Mouse (Mus musculus) ES-E14 (cell line): ENCODE results near the gene Adgrg1. TPM values are rescaled to one million over a fixed set of nuclear protein-coding genes. Genes with fewer than 3 reads are reported as not detected.

ENCODE experiments used
- DNase-seq: peaks from one replicate; pipeline ENCODE4 v3.0.0-alpha.2; 2013; ENCODE audit warnings: low read depth, low spot score
- H3K27ac ChIP-seq: 2 replicates; pipeline ENCODE4 v1.5.1; 2012; ENCODE audit warnings: low read depth, mild to moderate bottlenecking, low read length, moderate library complexity, mixed read lengths; ENCODE audit not compliant: poor library complexity, insufficient read depth, severe bottlenecking
- H3K36me3 ChIP-seq: 2 replicates; pipeline ENCODE4 v1.6.1; 2012; ENCODE audit warnings: mild to moderate bottlenecking, low read length, moderate library complexity, mixed read lengths; ENCODE audit not compliant: control insufficient read depth, poor library complexity, insufficient read depth, severe bottlenecking
- H3K4me1 ChIP-seq, 2 experiments: fragments of 150-350 bp in 1 of 2; sonication (generic) in 1 of 2; 2 replicates each; pipeline ENCODE4 v1.6.1; 2012; ENCODE audit warnings: low read length in 2 of 2, mild to moderate bottlenecking in 1 of 2, mixed read lengths in 1 of 2; ENCODE audit not compliant: control insufficient read depth in 2 of 2, insufficient read depth in 2 of 2, poor library complexity in 1 of 2
- H3K4me3 ChIP-seq, 2 experiments: fragments of 150-350 bp in 1 of 2; sonication (generic) in 1 of 2; 2 replicates each; pipeline ENCODE4 v1.5.1; 2012; ENCODE audit warnings: low read length in 2 of 2, low read depth in 1 of 2, mild to moderate bottlenecking in 1 of 2, mixed read lengths in 1 of 2; ENCODE audit not compliant: insufficient read depth in 1 of 2, poor library complexity in 1 of 2, severe bottlenecking in 1 of 2
- H3K9ac ChIP-seq: 2 replicates; pipeline ENCODE4 v1.6.1; 2012; ENCODE audit warnings: low read depth, mild to moderate bottlenecking, low read length, mixed read lengths; ENCODE audit not compliant: poor library complexity, insufficient read depth, severe bottlenecking
- H3K9me3 ChIP-seq: fragments of 150-350 bp; sonication (generic); 2 replicates; pipeline ENCODE4 v1.6.1; 2012; ENCODE audit warnings: low read depth, mild to moderate bottlenecking, low read length; ENCODE audit not compliant: control insufficient read depth, insufficient read depth
- CHD2 ChIP-seq: IDR thresholded peaks from 2 replicates; pipeline ENCODE4 v1.6.1; 2014; ENCODE audit warnings: mild to moderate bottlenecking, low read depth, low read length, inconsistent platforms
- HCFC1 ChIP-seq: IDR thresholded peaks from 2 replicates; pipeline ENCODE4 v1.6.1; 2012; ENCODE audit warnings: low read length, inconsistent platforms, borderline replicate concordance; ENCODE audit not compliant: insufficient read depth
- MAFK ChIP-seq: IDR thresholded peaks from 2 replicates; pipeline ENCODE4 v1.6.1; 2014; ENCODE audit warnings: mild to moderate bottlenecking, low read depth, low read length, inconsistent platforms; ENCODE audit not compliant: insufficient read depth
- ZC3H11A ChIP-seq: IDR thresholded peaks from 2 replicates; pipeline ENCODE4 v1.6.1; 2012; ENCODE audit warnings: low read depth, mild to moderate bottlenecking, inconsistent platforms, low read length, borderline replicate concordance
- ZNF384 ChIP-seq: IDR thresholded peaks from 2 replicates; pipeline ENCODE4 v1.6.1; 2012; ENCODE audit warnings: low read depth, low read length, inconsistent platforms
- in situ Hi-C, 2 experiments: fragments of 600-800 bp; cut with MboI; formaldehyde crosslinking; loops; one replicate each; pipeline ENCODE4 v1.15.1; 2025; ENCODE audit warnings: low sequenced_read_pairs in 2 of 2, inconsistent platforms in 1 of 2; ENCODE audit not compliant: unreplicated experiment in 2 of 2
- total RNA-seq: library from RNA; depleted of rRNA; stranded (reverse); fragments of 300-350 nt; gene quantifications from 2 replicates; pipeline ENCODE4 v1.2.3, GENCODE M21; 2012; rRNA removed

The Adgrg1 gene
- total RNA-seq, 1 experiment = 5.4 TPM

DNA sequence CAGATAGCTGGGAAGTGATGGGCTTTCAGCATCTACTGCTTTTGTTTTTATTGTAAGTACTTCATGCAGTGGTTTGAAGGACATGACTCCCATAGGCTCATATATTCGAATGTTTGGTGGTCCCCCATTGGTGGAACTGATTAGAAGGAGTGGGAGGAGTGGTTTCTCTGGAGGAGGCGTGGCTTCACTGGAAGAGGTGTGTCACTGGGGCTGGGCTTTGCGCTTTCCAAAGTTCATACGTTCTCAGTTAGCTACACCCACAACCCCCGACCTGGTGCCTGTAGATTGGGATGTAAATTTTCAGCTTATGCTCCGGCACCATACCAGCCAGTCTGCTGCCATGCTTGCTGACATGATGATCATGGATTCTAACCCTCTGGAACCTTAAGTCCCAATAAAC is 79.9 kb downstream of the Adgrg1 start:
- Histone ChIP-seq H3K9ac (no peak overlapping the region), H3K27ac (no peak overlapping the region), H3K4me1 (0 out of 4 replicates have a peak, but pooled peaks cover 0 to 2% of the 10 kb centered on the region in 2 experiments), H3K36me3 (no peaks in the 10 kb centered on the region), H3K4me3 (no peak overlapping the region), H3K9me3 (no peaks in the 10 kb centered on the region)
- TF ChIP-seq MAFK (no peak), CHD2 (no peak), ZNF384 (no peak), ZC3H11A (no peak)
- DNase-seq = peak; percentile 33
- in situ Hi-C loops = no loop called here

DNA sequence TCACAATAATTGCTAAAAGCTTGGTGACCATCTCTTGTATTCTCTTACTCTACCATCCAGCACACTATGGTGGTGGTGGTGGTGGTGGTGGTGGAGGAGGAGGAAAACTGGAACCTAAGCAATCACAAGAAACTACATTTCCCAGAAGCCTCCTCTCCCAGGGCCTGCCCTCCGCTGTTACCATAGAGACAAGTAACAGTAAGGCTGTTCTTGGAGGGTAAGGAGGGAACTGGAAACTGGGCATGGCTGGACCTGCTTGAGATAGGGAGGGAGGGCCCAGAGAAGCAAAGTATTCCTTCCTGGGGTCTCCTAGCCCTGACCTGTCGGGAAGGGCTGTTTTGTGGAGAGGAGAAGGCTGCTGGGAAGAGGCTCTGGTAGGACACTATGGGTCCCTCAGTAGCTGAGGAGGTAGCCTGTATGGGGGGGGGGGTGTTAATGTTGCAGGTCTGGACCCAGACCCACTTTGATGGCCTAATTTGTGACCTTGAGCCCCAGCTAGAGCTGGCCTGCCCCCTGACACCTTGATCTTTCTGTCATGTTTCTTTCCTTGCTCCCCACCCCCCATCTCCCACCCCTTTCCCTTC is 80.5 kb downstream of the Adgrg1 start, which contains the start of gene Drc7:
Drc7 (plus strand) TSS at position 177 of the 584 bp plus-strand sequence.
- H3K9ac ChIP-seq = no peak within 1 kb of the TSS
- no peak within 1 kb of the TSS for H3K4me3 ChIP-seq
- in situ Hi-C loops = no loop called here
- H3K9me3 ChIP-seq = no peaks in the 10 kb centered on the region
- 0 out of 4 replicates have a peak, but pooled peaks cover 0 to 2% of the 10 kb centered on the region in 2 experiments for H3K4me1 ChIP-seq
- TF ChIP-seq HCFC1 (peak; percentile 90), CHD2 (no peak)
- no peaks in the 10 kb centered on the region for H3K36me3 ChIP-seq
- H3K27ac ChIP-seq = no peak within 1 kb of the TSS
- DNase-seq = peak; percentile 42

DNA sequence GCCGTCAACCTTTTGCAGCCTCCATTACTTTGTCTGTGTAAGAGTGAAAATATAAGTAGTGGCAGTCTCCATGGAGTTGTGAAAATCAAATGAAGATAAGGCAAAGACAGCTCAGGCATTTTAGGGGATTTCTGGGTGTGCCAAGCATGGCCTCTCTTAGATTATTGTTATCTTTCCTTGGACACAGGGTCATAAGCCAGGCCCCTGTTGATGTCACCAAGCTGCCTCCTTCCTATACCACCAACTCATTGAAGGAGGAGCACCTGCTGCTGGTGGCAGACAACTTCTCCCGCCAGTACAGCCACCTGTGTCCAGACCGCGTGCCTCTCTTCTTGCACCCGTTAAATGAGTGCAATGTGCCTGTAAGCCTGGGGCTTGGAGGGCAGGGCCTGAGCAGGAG is 81.9 kb downstream of the Adgrg1 start:
- Histone ChIP-seq H3K4me3 (no peak overlapping the region), H3K36me3 (no peaks in the 10 kb centered on the region), H3K4me1 (0 out of 4 replicates have a peak, but pooled peaks cover 0 to 2% of the 10 kb centered on the region in 2 experiments), H3K27ac (no peak overlapping the region), H3K9ac (no peak overlapping the region), H3K9me3 (no peaks in the 10 kb centered on the region)
- TF ChIP-seq HCFC1 (no peak), MAFK (no peak), ZNF384 (no peak), ZC3H11A (no peak), CHD2 (no peak)
- no peak for DNase-seq
- in situ Hi-C loops = no loop called here

DNA sequence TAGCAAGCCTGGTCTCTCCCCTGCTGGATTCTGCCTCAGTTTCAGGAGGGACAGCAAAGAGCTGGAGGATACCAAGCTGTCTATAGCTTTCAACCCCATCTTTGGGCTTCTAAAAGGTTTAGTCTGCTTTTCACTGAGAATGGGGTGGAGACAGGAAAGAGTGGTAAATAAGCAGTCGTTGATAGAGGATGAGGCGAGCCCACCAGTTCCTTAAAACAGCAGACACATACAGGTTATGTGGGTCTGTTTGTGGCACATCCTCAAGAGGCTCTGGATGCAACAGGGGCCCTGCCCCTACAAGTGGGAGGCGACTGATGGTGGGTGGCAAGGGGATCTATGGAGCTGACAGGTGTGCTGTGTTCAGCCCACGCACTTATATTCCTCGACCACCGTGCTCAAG is 84.1 kb downstream of the Adgrg1 start:
- Histone ChIP-seq H3K4me1 (0 out of 4 replicates have a peak, but pooled peaks cover 0 to 4% of the 10 kb centered on the region in 2 experiments), H3K27ac (no peak overlapping the region), H3K9me3 (no peaks in the 10 kb centered on the region), H3K9ac (no peak overlapping the region), H3K36me3 (no peaks in the 10 kb centered on the region), H3K4me3 (no peak overlapping the region)
- in situ Hi-C loops = no loop called here
- TF ChIP-seq ZNF384 (no peak), CHD2 (no peak), HCFC1 (no peak), MAFK (no peak), ZC3H11A (no peak)
- no peak for DNase-seq

DNA sequence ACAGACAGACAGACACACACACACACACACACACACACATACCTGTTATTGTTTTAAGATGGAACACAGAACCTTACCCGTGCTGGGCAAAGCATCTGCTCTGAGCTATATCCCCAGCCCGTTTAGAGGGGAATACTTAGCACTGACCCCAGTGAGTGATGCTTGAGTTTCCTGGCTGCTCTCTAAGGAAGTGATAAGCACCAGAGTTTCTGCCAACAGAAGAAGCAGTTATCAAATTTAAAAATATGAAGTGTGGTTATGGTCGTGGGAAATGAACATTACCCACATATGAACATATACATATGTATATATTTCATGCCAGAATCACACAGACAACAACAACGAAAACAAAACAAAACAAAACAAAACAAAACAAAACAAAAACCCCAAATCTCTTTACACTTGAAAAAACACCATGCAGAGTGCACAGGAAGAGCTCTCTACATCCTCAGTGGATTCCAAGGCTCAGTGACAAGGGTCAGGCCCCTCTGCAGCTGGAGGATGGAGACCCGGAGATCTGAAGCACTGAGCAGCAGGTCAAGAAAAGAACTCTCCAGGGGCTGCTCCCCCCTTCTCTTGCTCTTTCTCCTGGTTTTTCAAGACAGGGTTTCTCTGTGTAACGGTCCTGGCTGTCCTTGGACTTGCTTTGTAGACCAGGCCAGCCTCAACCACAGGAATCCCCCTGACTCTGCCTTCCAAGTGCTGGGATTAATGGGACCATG is 85.4 kb downstream of the Adgrg1 start:
- no peaks in the 10 kb centered on the region for H3K36me3 ChIP-seq
- TF ChIP-seq ZNF384 (no peak), HCFC1 (no peak), CHD2 (no peak), MAFK (no peak), ZC3H11A (no peak)
- H3K9ac ChIP-seq = no peak overlapping the region
- no peak overlapping the region for H3K27ac ChIP-seq
- no peak overlapping the region for H3K4me3 ChIP-seq
- in situ Hi-C loops = no loop called here
- 0 out of 4 replicates have a peak, but pooled peaks cover 0 to 4% of the 10 kb centered on the region in 2 experiments for H3K4me1 ChIP-seq
- no peak for DNase-seq
- H3K9me3 ChIP-seq = no peaks in the 10 kb centered on the region

Other genes with a start within 250 kb of the Adgrg1 start
- gene Ccl22, start 229.2 kb upstream of the Adgrg1 start, total RNA-seq = 0.48 and 6.1 TPM in 2 replicates
- 5.3 and 8.0 TPM in 2 replicates for gene Cx3cl1, start 202.7 kb upstream of the Adgrg1 start, total RNA-seq
- 1.3 and 5.1 TPM in 2 replicates for gene Ccl17, start 164.3 kb upstream of the Adgrg1 start, total RNA-seq
- gene Coq9, start 136.4 kb upstream of the Adgrg1 start, total RNA-seq = 42.9 and 47.1 TPM in 2 replicates
- 98.5 and 134 TPM in 2 replicates for gene Ciapin1, start 136.4 kb upstream of the Adgrg1 start, total RNA-seq
- 88.7 and 119 TPM in 2 replicates for gene Polr2c, start 117.3 kb upstream of the Adgrg1 start, total RNA-seq
- gene Dok4, start 98.4 kb upstream of the Adgrg1 start, total RNA-seq = 4.3 and 4.9 TPM in 2 replicates
- 10.7 and 11.0 TPM in 2 replicates for gene Ccdc102a, start 56.7 kb upstream of the Adgrg1 start, total RNA-seq
- gene Adgrg5, start 51.1 kb upstream of the Adgrg1 start, total RNA-seq = 1.1 and 2.2 TPM in 2 replicates
- gene Adgrg3, start 42.9 kb downstream of the Adgrg1 start, total RNA-seq = 0.36 TPM in 1 of 2 replicates, not detected in the other
- gene Drc7, start 80.4 kb downstream of the Adgrg1 start, total RNA-seq = 0.94 and 1.1 TPM in 2 replicates
- 23.5 and 31.2 TPM in 2 replicates for gene Katnb1, start 106.4 kb downstream of the Adgrg1 start, total RNA-seq
- gene Kifc3, start 228.1 kb downstream of the Adgrg1 start, total RNA-seq = 34.6 and 45.6 TPM in 2 replicates